Mouse (Mus musculus) lung, adult 2 months (tissue): Measurements from ENCODE around the gene Chchd1.

Experiments used
- CTCF ChIP-seq: fragments of 200-500 bp; IDR thresholded peaks from 2 replicates; pipeline ENCODE4 v1.5.1; 2011; ENCODE audit warnings: mild to moderate bottlenecking, low read length, control low read depth; ENCODE audit not compliant: insufficient read depth
- POLR2A ChIP-seq: fragments of 200-500 bp; IDR thresholded peaks from 2 replicates; pipeline ENCODE4 v1.6.1; 2011; ENCODE audit warnings: low read depth, mild to moderate bottlenecking, control low read depth, low read length, borderline replicate concordance; ENCODE audit errors: extremely low read depth

- TF ChIP-seq POLR2A = no peak
- TF ChIP-seq CTCF = no peak
These were observed 11.0 kb upstream of the Chchd1 start for GRCm38 (mm10) chr14:20691772-20692171.
